Mouse (Mus musculus): ENCODE data around the gene Chst11.

The Chst11 gene

GRCm38 (mm10) chr10:83080930-83081329 lies 95.6 kb downstream of the Chst11 start:
- DNase-seq = no peak

GRCm38 (mm10) chr10:83083946-83084345 lies 98.6 kb downstream of the Chst11 start:
- peak; percentile 49 for DNase-seq

- no peak for DNase-seq
Observed at GRCm38 (mm10) chr10:83088318-83088717, 103.0 kb downstream of the Chst11 start.

- DNase-seq = no peak
Observed at GRCm38 (mm10) chr10:83088826-83089225, 103.5 kb downstream of the Chst11 start.

- DNase-seq = no peak
Observed at GRCm38 (mm10) chr10:83090185-83090584, 104.9 kb downstream of the Chst11 start.

- no peak for DNase-seq
Observed at GRCm38 (mm10) chr10:83093705-83094104, 108.4 kb downstream of the Chst11 start.

- no peak for DNase-seq
Observed at GRCm38 (mm10) chr10:83094248-83094647, 109.0 kb downstream of the Chst11 start.

- DNase-seq = no peak
Observed at GRCm38 (mm10) chr10:83094821-83095725, 109.8 kb downstream of the Chst11 start.

GRCm38 (mm10) chr10:83096257-83096656 lies 111.0 kb downstream of the Chst11 start:
- no peak for DNase-seq

- DNase-seq = peak; percentile 41
Observed at GRCm38 (mm10) chr10:83098940-83099339, 113.6 kb downstream of the Chst11 start.

GRCm38 (mm10) chr10:83099669-83100068 lies 114.4 kb downstream of the Chst11 start:
- no peak for DNase-seq

- DNase-seq = peak; percentile 45
Observed at GRCm38 (mm10) chr10:83100890-83101289, 115.6 kb downstream of the Chst11 start.

GRCm38 (mm10) chr10:83101421-83102207 lies 116.3 kb downstream of the Chst11 start:
- DNase-seq = no peak

- no peak for DNase-seq
Observed at GRCm38 (mm10) chr10:83102745-83103144, 117.4 kb downstream of the Chst11 start.

GRCm38 (mm10) chr10:83104221-83104620 lies 118.9 kb downstream of the Chst11 start:
- DNase-seq = no peak

- no peak for DNase-seq
Observed at GRCm38 (mm10) chr10:83106152-83106746, 121.0 kb downstream of the Chst11 start.

GRCm38 (mm10) chr10:83107385-83107784 lies 122.1 kb downstream of the Chst11 start:
- no peak for DNase-seq

GRCm38 (mm10) chr10:83107921-83108738 lies 122.8 kb downstream of the Chst11 start:
- DNase-seq = peak; percentile 31

- DNase-seq = no peak
Observed at GRCm38 (mm10) chr10:83108946-83109345, 123.6 kb downstream of the Chst11 start.

- DNase-seq = no peak
Observed at GRCm38 (mm10) chr10:83111046-83111445, 125.7 kb downstream of the Chst11 start.

- no peak for DNase-seq
Observed at GRCm38 (mm10) chr10:83112345-83112744, 127.0 kb downstream of the Chst11 start.

GRCm38 (mm10) chr10:83114564-83114963 lies 129.3 kb downstream of the Chst11 start:
- no peak for DNase-seq
